Mouse (Mus musculus) heart, adult 11 months (tissue): ENCODE measurements around the gene Hist1h4h.

ENCODE experiments used
- DNase-seq: peaks from one replicate; pipeline ENCODE4 v3.0.0; 2022

Gene Hist1h4h

GRCm38 (mm10) chr13:23513517-23513916 lies 17.3 kb upstream of the Hist1h4h start:
- no peak for DNase-seq

GRCm38 (mm10) chr13:23515281-23515680 lies 15.6 kb upstream of the Hist1h4h start:
- DNase-seq: no peak

GRCm38 (mm10) chr13:23515826-23516620 lies 14.8 kb upstream of the Hist1h4h start:
- DNase-seq: peak; percentile 87

- peak; percentile 94 for DNase-seq
Measured at GRCm38 (mm10) chr13:23516822-23517602, 13.8 kb upstream of the Hist1h4h start.

GRCm38 (mm10) chr13:23517603-23518294 lies 13.1 kb upstream of the Hist1h4h start:
- DNase-seq: peak; percentile 97

GRCm38 (mm10) chr13:23518295-23518603 lies 12.6 kb upstream of the Hist1h4h start:
- DNase-seq: no peak

- peak; percentile 95 for DNase-seq
Measured at GRCm38 (mm10) chr13:23518885-23519284, 12.0 kb upstream of the Hist1h4h start.

GRCm38 (mm10) chr13:23519416-23519815 lies 11.4 kb upstream of the Hist1h4h start:
- DNase-seq: peak; percentile 92

GRCm38 (mm10) chr13:23521703-23522102 lies 9.1 kb upstream of the Hist1h4h start:
- peak; percentile 96 for DNase-seq

GRCm38 (mm10) chr13:23523976-23524375 lies 6.9 kb upstream of the Hist1h4h start:
- peak; percentile 66 for DNase-seq

GRCm38 (mm10) chr13:23524654-23525053 lies 6.2 kb upstream of the Hist1h4h start:
- DNase-seq: peak; percentile 95

GRCm38 (mm10) chr13:23525901-23526300 lies 4.9 kb upstream of the Hist1h4h start:
- peak; percentile 79 for DNase-seq

GRCm38 (mm10) chr13:23526312-23526711 lies 4.5 kb upstream of the Hist1h4h start:
- DNase-seq: peak; percentile 98

GRCm38 (mm10) chr13:23529005-23529404 lies 1.8 kb upstream of the Hist1h4h start:
- peak; percentile 82 for DNase-seq

GRCm38 (mm10) chr13:23529480-23530165 lies 1.2 kb upstream of the Hist1h4h start:
- peak; percentile 6 for DNase-seq

GRCm38 (mm10) chr13:23530181-23530900 lies 509 bp upstream of the Hist1h4h start:
- DNase-seq: peak; percentile 95

- DNase-seq: peak; percentile 86
Measured at GRCm38 (mm10) chr13:23532262-23533075, 1.6 kb downstream of the Hist1h4h start.

- peak; percentile 97 for DNase-seq
Measured at GRCm38 (mm10) chr13:23533560-23534367, 2.9 kb downstream of the Hist1h4h start, which contains the start of gene Hist1h2af. Gene Hist1h2af, plus strand, starts transcription at chr13:23533906.

GRCm38 (mm10) chr13:23534368-23535131 lies 3.7 kb downstream of the Hist1h4h start:
- DNase-seq: no peak
